Mouse (Mus musculus) hindbrain, embryonic 15.5 days (tissue): ENCODE results near the gene Defb26. TPM values are rescaled to one million over a fixed set of nuclear protein-coding genes. Genes with fewer than 3 reads are reported as not detected.

Source experiments
- ATAC-seq: fragments of 200-750 bp; cut with Nextera tagmentation; 2 replicates; pipeline ENCODE4 v1.8.0; 2017; ENCODE audit warnings: low read depth, moderate number of reproducible peaks, moderate TSS enrichment; ENCODE audit not compliant: low FRiP score
- H3K27ac ChIP-seq: fragments of 300-500 bp; sonication (generic); replicated peaks from 2 replicates; pipeline ENCODE4 v1.5.1; 2015; ENCODE audit warnings: mild to moderate bottlenecking, inconsistent platforms
- H3K27me3 ChIP-seq: fragments of 300-500 bp; sonication (generic); 2 replicates; pipeline ENCODE4 v1.6.1; 2015; ENCODE audit warnings: control low read depth, inconsistent platforms
- H3K36me3 ChIP-seq: fragments of 300-500 bp; sonication (generic); 2 replicates; pipeline ENCODE4 v1.6.1; 2015; ENCODE audit warnings: control low read depth, inconsistent platforms
- H3K4me1 ChIP-seq: fragments of 300-500 bp; sonication (generic); replicated peaks from 2 replicates; pipeline ENCODE4 v1.6.1; 2015; ENCODE audit warnings: control low read depth, inconsistent platforms
- H3K4me2 ChIP-seq: fragments of 300-500 bp; sonication (generic); 2 replicates; pipeline ENCODE4 v1.6.1; 2015; ENCODE audit warnings: moderate library complexity, mild to moderate bottlenecking, inconsistent platforms
- H3K4me3 ChIP-seq: fragments of 300-500 bp; sonication (generic); 2 replicates; pipeline ENCODE4 v1.5.1; 2015; ENCODE audit warnings: mild to moderate bottlenecking, inconsistent platforms
- H3K9ac ChIP-seq: fragments of 300-500 bp; sonication (generic); 2 replicates; pipeline ENCODE4 v1.6.1; 2015; ENCODE audit warnings: inconsistent platforms
- H3K9me3 ChIP-seq: fragments of 300-500 bp; sonication (generic); 2 replicates; pipeline ENCODE4 v1.6.1; 2016; ENCODE audit warnings: control low read depth, inconsistent platforms
- WGBS: fragments of 180-500 bp; shearing (Covaris S2); methylation state at CpG from one replicate; pipeline ENCODE4 v1.1.7; 2015; 5-methylcytosine and 5-hydroxymethylcytosine counted together
- polyA plus RNA-seq: library from polyadenylated mRNA; unstranded; fragments of >200 nt; fragmentation: Nextera tagmentation; extraction: Ambion mirVana; gene quantifications from 2 replicates; pipeline ENCODE4 v1.2.1, GENCODE M21; 2015

The Defb26 gene
- not detected in 2 replicates for polyA plus RNA-seq

GRCm38 (mm10) chr2:152511592-152511991 is at the start of gene Defb26:
Defb26 (minus strand) TSS chr2:152511692.
- WGBS, result 54% methylated on average over 1 of the region's 1 CpGs
- no peaks in the 10 kb centered on the region for H3K9me3 ChIP-seq

GRCm38 (mm10) chr2:152556655-152557054 is 45.2 kb upstream of the Defb26 start:
- Histone ChIP-seq H3K4me2 (no peak overlapping the region), H3K4me3 (no peak overlapping the region), H3K9ac (no peak overlapping the region), H3K27me3 (no peaks in the 10 kb centered on the region), H3K9me3 (no peaks in the 10 kb centered on the region), H3K27ac (no peak overlapping the region), H3K4me1 (no peaks in the 10 kb centered on the region), H3K36me3 (no peaks in the 10 kb centered on the region)
- ATAC-seq, result no peak
- 89% methylated on average over 7 of the region's 7 CpGs for WGBS

More at GRCm38 (mm10) chr2:152511592-152511991, at the start of gene Defb26:
- H3K9ac ChIP-seq, result no peak within 1 kb of the TSS
- H3K4me3 ChIP-seq, result no peak within 1 kb of the TSS
- no peaks in the 10 kb centered on the region for H3K36me3 ChIP-seq
- H3K27ac ChIP-seq, result no peak within 1 kb of the TSS
- H3K4me2 ChIP-seq, result no peak within 1 kb of the TSS
- H3K27me3 ChIP-seq, result no peaks in the 10 kb centered on the region
- H3K4me1 ChIP-seq, result no peaks in the 10 kb centered on the region
- ATAC-seq, result no peak

GRCm38 (mm10) chr2:152553774-152554423 is 42.4 kb upstream of the Defb26 start:
- peak; percentile 45; the same call in 1 of the 2 replicates for ATAC-seq
- H3K27ac ChIP-seq, result no peak overlapping the region
- no peaks in the 10 kb centered on the region for H3K9me3 ChIP-seq
- 16% methylated on average over 16 of the region's 16 CpGs for WGBS
- H3K36me3 ChIP-seq, result no peaks in the 10 kb centered on the region
- no peaks in the 10 kb centered on the region for H3K27me3 ChIP-seq
- H3K4me3 ChIP-seq, result peak overlapping the region; percentile 17; the same call in 1 of the 2 replicates
- H3K9ac ChIP-seq, result 0 out of 2 replicates have a peak overlapping the region, but pooled peaks have one; percentile 13
- peak overlapping the region; percentile 50 for H3K4me2 ChIP-seq
- no peaks in the 10 kb centered on the region for H3K4me1 ChIP-seq

- Histone ChIP-seq H3K27ac (no peak overlapping the region), H3K27me3 (no peaks in the 10 kb centered on the region), H3K9me3 (no peaks in the 10 kb centered on the region), H3K4me3 (no peak overlapping the region), H3K4me1 (no peaks in the 10 kb centered on the region), H3K9ac (no peak overlapping the region), H3K36me3 (no peaks in the 10 kb centered on the region), H3K4me2 (no peak overlapping the region)
- 64% methylated on average over 5 of the region's 5 CpGs for WGBS
- ATAC-seq, result no peak
Measured at GRCm38 (mm10) chr2:152548124-152548523, 36.6 kb upstream of the Defb26 start.

- Histone ChIP-seq H3K4me1 (no peaks in the 10 kb centered on the region), H3K27ac (no peak overlapping the region), H3K4me2 (no peak overlapping the region), H3K4me3 (no peak overlapping the region), H3K27me3 (no peaks in the 10 kb centered on the region), H3K9me3 (no peaks in the 10 kb centered on the region), H3K9ac (no peak overlapping the region), H3K36me3 (no peaks in the 10 kb centered on the region)
- 19% methylated on average over 4 of the region's 4 CpGs for WGBS
- no peak for ATAC-seq
Measured at GRCm38 (mm10) chr2:152544691-152545090, 33.2 kb upstream of the Defb26 start.

- Histone ChIP-seq H3K9me3 (no peaks in the 10 kb centered on the region), H3K27me3 (no peaks in the 10 kb centered on the region), H3K4me2 (no peak overlapping the region), H3K27ac (no peak overlapping the region), H3K9ac (no peak overlapping the region), H3K4me1 (no peaks in the 10 kb centered on the region), H3K36me3 (no peaks in the 10 kb centered on the region), H3K4me3 (no peak overlapping the region)
- 80% methylated on average over 4 of the region's 4 CpGs for WGBS
- no peak for ATAC-seq
Measured at GRCm38 (mm10) chr2:152543478-152543877, 32.0 kb upstream of the Defb26 start.

GRCm38 (mm10) chr2:152542897-152543296 is 31.4 kb upstream of the Defb26 start:
- H3K4me1 ChIP-seq, result no peaks in the 10 kb centered on the region
- no peak overlapping the region for H3K27ac ChIP-seq
- H3K9ac ChIP-seq, result no peak overlapping the region
- H3K4me3 ChIP-seq, result no peak overlapping the region
- WGBS, result 82% methylated on average over 2 of the region's 2 CpGs
- H3K9me3 ChIP-seq, result no peaks in the 10 kb centered on the region
- no peaks in the 10 kb centered on the region for H3K36me3 ChIP-seq
- ATAC-seq, result no peak
- no peak overlapping the region for H3K4me2 ChIP-seq
- no peaks in the 10 kb centered on the region for H3K27me3 ChIP-seq

GRCm38 (mm10) chr2:152541979-152542378 is 30.5 kb upstream of the Defb26 start:
- Histone ChIP-seq H3K36me3 (no peaks in the 10 kb centered on the region), H3K9ac (no peak overlapping the region), H3K4me2 (no peak overlapping the region), H3K4me1 (no peaks in the 10 kb centered on the region), H3K9me3 (no peaks in the 10 kb centered on the region), H3K27me3 (no peaks in the 10 kb centered on the region), H3K27ac (no peak overlapping the region), H3K4me3 (no peak overlapping the region)
- no peak for ATAC-seq
- WGBS, result 90% methylated on average over 9 of the region's 9 CpGs

GRCm38 (mm10) chr2:152539944-152540710 is 28.6 kb upstream of the Defb26 start, which contains the start of gene Defb29:
Defb29 (minus strand) TSS chr2:152540098.
- H3K4me3 ChIP-seq, result no peak within 1 kb of the TSS
- WGBS, result 56% methylated on average over 13 of the region's 13 CpGs
- H3K9me3 ChIP-seq, result no peaks in the 10 kb centered on the region
- H3K27me3 ChIP-seq, result no peaks in the 10 kb centered on the region
- H3K9ac ChIP-seq, result no peak within 1 kb of the TSS
- no peaks in the 10 kb centered on the region for H3K4me1 ChIP-seq
- no peak for ATAC-seq
- H3K4me2 ChIP-seq, result no peak within 1 kb of the TSS
- no peaks in the 10 kb centered on the region for H3K36me3 ChIP-seq
- H3K27ac ChIP-seq, result no peak within 1 kb of the TSS

GRCm38 (mm10) chr2:152517981-152518380 is 6.5 kb upstream of the Defb26 start, which contains the start of gene Defb28:
Defb28 (plus strand) TSS chr2:152518255.
- 78% methylated on average over 4 of the region's 4 CpGs for WGBS
- no peak for ATAC-seq
- Histone ChIP-seq H3K9me3 (no peaks in the 10 kb centered on the region), H3K4me1 (no peaks in the 10 kb centered on the region), H3K9ac (no peak within 1 kb of the TSS), H3K27ac (no peak within 1 kb of the TSS), H3K4me2 (no peak within 1 kb of the TSS), H3K36me3 (no peaks in the 10 kb centered on the region), H3K4me3 (no peak within 1 kb of the TSS), H3K27me3 (no peaks in the 10 kb centered on the region)

GRCm38 (mm10) chr2:152516084-152516483 is 4.6 kb upstream of the Defb26 start:
- Histone ChIP-seq H3K9me3 (no peaks in the 10 kb centered on the region), H3K4me2 (no peak overlapping the region), H3K27ac (no peak overlapping the region), H3K4me1 (no peaks in the 10 kb centered on the region), H3K4me3 (no peak overlapping the region), H3K36me3 (no peaks in the 10 kb centered on the region), H3K9ac (no peak overlapping the region), H3K27me3 (no peaks in the 10 kb centered on the region)
- ATAC-seq, result no peak
- 68% methylated on average over 4 of the region's 4 CpGs for WGBS

GRCm38 (mm10) chr2:152503950-152504349 is 7.5 kb downstream of the Defb26 start:
- Histone ChIP-seq H3K4me3 (no peak overlapping the region), H3K9me3 (no peaks in the 10 kb centered on the region), H3K4me2 (no peak overlapping the region), H3K4me1 (no peaks in the 10 kb centered on the region), H3K27ac (no peak overlapping the region), H3K9ac (no peak overlapping the region), H3K27me3 (no peaks in the 10 kb centered on the region), H3K36me3 (no peaks in the 10 kb centered on the region)
- 85% methylated on average over 2 of the region's 2 CpGs for WGBS
- no peak for ATAC-seq
